Mouse (Mus musculus): ENCODE data around the gene Ppp1r12a. TPM values are rescaled to one million over a fixed set of nuclear protein-coding genes. Genes with fewer than 3 reads are reported as not detected.
A peak's percentile ranks its signal among the peaks of the same experiment; 100 is the strongest.

Ppp1r12a gene
- total and polyA plus RNA-seq, 2 experiments from 2014 or later, result 52.0 to 52.3 TPM

DNA sequence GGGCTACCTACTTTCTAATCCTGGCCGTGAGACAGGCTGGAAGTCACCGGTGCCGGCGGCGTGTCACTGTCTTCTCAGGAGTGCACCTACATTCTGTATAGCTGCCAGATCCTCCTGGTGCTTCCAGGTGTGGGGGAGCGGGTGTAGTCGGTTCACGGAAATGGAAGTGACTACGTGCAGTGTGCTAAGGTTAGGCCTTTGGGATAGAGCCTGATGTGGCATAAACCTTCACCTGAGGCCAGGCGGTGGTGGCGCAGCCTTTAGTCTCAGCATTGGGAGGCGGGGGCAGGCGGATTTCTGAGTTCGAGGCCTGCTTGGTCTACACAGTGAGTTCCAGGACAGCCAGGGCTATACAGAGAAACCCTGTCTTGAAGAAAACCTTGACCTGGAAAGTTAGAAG lies 3.0 kb upstream of the Ppp1r12a start:
- H3K27me3 ChIP-seq (ENCODE audit: insufficient read depth, low read length), result no peaks in the 10 kb centered on the region
- H3K27ac ChIP-seq, result no peak overlapping the region
- H3K4me3 ChIP-seq (ENCODE audit: low read length), result no peak overlapping the region
- H3K9ac ChIP-seq (replicated peaks; ENCODE audit: low read length), result no peak overlapping the region
- WGBS, result 93% methylated on average over 14 of the region's 14 CpGs
- no peak overlapping the region for H3K4me2 ChIP-seq (ENCODE audit: low read depth, low read length)
- H3K9me3 ChIP-seq (ENCODE audit: low read length), result no peaks in the 10 kb centered on the region
- ATAC-seq (no peak), DNase-seq (ENCODE audit: low spot score) (no peak)
- H3K4me1 ChIP-seq (ENCODE audit: insufficient read depth, low read length), result no peaks in the 10 kb centered on the region; the same call in 1 of the 2 replicates
- no peak for TF ChIP-seq CTCF (IDR thresholded peaks at IDR 0.05; ENCODE audit: low read depth)
- no peaks in the 10 kb centered on the region for H3K36me3 ChIP-seq (ENCODE audit: insufficient read depth, low read length)

DNA sequence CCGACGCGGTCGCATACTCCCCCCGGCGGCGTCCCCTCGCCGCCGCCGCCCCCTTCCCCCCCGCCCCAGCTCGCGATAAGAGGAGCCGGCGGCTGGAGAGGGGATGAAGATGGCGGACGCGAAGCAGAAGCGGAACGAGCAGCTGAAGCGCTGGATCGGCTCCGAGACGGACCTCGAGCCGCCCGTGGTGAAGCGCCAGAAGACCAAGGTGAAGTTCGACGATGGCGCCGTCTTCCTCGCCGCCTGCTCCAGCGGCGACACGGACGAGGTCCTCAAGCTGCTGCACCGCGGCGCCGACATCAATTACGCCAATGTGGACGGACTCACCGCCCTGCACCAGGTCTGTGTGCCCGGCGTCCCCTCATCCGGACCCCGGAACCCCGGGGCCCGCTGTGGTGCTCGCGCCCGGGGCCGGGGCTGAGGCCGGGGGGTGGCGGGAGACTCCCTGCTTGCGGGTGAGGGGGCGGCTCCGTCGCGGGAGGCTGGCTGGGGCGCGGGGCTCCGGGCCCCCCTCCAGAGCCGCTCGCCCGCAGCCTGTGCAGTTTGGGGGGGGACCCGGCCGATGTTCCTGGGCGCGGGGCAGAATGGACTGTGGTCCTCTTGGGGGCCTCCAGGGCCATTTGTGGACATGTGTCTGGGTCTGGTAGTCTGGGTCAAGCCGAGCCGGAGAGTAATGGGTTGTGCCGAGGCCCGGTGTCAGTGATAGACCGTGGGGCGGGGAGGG lies 466 bp downstream of the Ppp1r12a start:
- Histone ChIP-seq H3K27me3 (ENCODE audit: insufficient read depth, low read length) (no peaks in the 10 kb centered on the region), H3K9ac (replicated peaks; ENCODE audit: low read length) (peak overlapping the region; percentile 99), H3K27ac (peak overlapping the region; percentile 99), H3K4me3 (ENCODE audit: low read length) (peak overlapping the region; percentile 86), H3K36me3 (ENCODE audit: insufficient read depth, low read length) (no peaks in the 10 kb centered on the region), H3K9me3 (ENCODE audit: low read length) (no peaks in the 10 kb centered on the region), H3K4me2 (ENCODE audit: low read depth, low read length) (peak overlapping the region; percentile 64), H3K4me1 (ENCODE audit: insufficient read depth, low read length) (no peaks in the 10 kb centered on the region; the same call in none of the 2 replicates)
- no peak for TF ChIP-seq CTCF (IDR thresholded peaks at IDR 0.05; ENCODE audit: low read depth)
- ATAC-seq (peak; percentile 66), DNase-seq (ENCODE audit: low spot score) (peak; percentile 32)
- WGBS, result 2% methylated on average over 60 of the region's 79 CpGs

DNA sequence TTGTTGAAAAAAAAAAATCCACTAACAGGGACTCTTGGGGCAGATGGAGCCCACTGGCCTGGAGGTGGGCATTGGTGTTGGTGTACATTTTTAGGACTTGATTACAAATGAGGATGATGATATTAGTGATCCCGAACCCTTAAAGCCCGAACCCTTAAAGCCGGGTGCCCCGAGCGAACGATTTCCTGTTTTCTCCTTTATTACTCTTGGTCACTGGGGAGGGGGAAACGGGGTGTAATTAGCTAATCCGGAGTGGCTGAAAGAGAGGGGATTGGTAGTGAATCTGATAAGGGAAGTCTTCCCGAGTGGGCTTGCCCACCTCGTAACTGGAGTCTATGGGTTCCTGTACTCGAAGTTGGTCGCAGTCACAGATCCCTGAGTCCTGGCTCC lies 1.0 kb downstream of the Ppp1r12a start:
- H3K4me3 ChIP-seq (ENCODE audit: low read length), result peak overlapping the region; percentile 86
- H3K4me1 ChIP-seq (ENCODE audit: insufficient read depth, low read length), result no peaks in the 10 kb centered on the region; the same call in none of the 2 replicates
- peak overlapping the region; percentile 99 for H3K27ac ChIP-seq
- ATAC-seq (no peak), DNase-seq (ENCODE audit: low spot score) (peak; percentile 37)
- no peaks in the 10 kb centered on the region for H3K36me3 ChIP-seq (ENCODE audit: insufficient read depth, low read length)
- under 1% methylated on average over 12 of the region's 12 CpGs for WGBS
- peak overlapping the region; percentile 99 for H3K9ac ChIP-seq (replicated peaks; ENCODE audit: low read length)
- no peak for TF ChIP-seq CTCF (IDR thresholded peaks at IDR 0.05; ENCODE audit: low read depth)
- no peaks in the 10 kb centered on the region for H3K27me3 ChIP-seq (ENCODE audit: insufficient read depth, low read length)
- H3K9me3 ChIP-seq (ENCODE audit: low read length), result no peaks in the 10 kb centered on the region
- H3K4me2 ChIP-seq (ENCODE audit: low read depth, low read length), result peak overlapping the region; percentile 64

DNA sequence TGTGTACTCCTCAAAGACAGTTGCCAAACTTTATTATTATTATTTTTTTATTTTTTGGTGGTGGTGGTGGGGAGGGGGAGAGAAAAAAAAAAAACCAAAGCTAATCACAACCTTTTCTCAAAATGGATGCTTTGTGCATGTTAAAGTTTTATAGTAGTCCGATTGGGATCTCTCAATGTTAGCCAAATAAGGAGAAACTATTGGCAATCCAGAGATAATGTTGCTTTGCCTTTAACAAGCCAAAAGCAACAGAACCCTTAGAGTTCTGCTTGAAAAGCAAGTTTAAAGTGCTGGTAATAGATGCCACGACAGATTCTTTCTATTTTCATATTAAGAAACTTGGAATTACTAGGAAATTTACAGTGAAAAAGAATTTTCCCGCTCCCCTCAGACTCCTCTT lies 1.5 kb downstream of the Ppp1r12a start:
- Histone ChIP-seq H3K27me3 (ENCODE audit: insufficient read depth, low read length) (no peaks in the 10 kb centered on the region), H3K4me2 (ENCODE audit: low read depth, low read length) (peak overlapping the region; percentile 64), H3K9ac (replicated peaks; ENCODE audit: low read length) (peak overlapping the region; percentile 99), H3K9me3 (ENCODE audit: low read length) (no peaks in the 10 kb centered on the region), H3K27ac (no peak overlapping the region), H3K36me3 (ENCODE audit: insufficient read depth, low read length) (no peaks in the 10 kb centered on the region), H3K4me3 (ENCODE audit: low read length) (peak overlapping the region; percentile 86), H3K4me1 (ENCODE audit: insufficient read depth, low read length) (no peaks in the 10 kb centered on the region; the same call in none of the 2 replicates)
- no peak for TF ChIP-seq CTCF (IDR thresholded peaks at IDR 0.05; ENCODE audit: low read depth)
- no peak for DNase-seq (ENCODE audit: low spot score)
- WGBS, result 15% methylated on average over 3 of the region's 3 CpGs
- no peak for ATAC-seq

DNA sequence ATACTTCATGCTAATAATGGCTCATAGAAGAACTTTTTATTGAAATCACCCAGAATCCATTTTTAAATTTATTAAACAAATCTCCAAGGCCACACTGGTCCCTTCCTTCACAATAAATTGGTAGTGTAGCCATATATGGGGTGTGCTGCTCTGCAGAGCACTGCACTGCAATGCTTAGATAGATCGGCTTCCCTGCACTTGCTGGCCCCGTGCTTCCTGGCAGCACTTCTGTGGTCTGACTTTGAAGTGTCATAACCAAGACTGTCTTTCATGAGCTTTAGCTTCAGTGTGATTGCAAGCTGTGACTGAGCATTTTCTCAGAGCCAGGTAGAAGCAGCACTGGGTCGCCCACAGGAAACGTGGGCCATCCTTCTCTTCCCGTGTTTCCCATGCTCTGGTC lies 5.8 kb downstream of the Ppp1r12a start:
- ATAC-seq (no peak), DNase-seq (ENCODE audit: low spot score) (no peak)
- Histone ChIP-seq H3K4me1 (ENCODE audit: insufficient read depth, low read length) (no peaks in the 10 kb centered on the region; the same call in 1 of the 2 replicates), H3K9me3 (ENCODE audit: low read length) (no peaks in the 10 kb centered on the region), H3K27ac (0 out of 2 replicates have a peak overlapping the region, but pooled peaks have one; percentile 5), H3K27me3 (ENCODE audit: insufficient read depth, low read length) (no peaks in the 10 kb centered on the region), H3K4me3 (ENCODE audit: low read length) (no peak overlapping the region), H3K9ac (replicated peaks; ENCODE audit: low read length) (no peak overlapping the region), H3K36me3 (ENCODE audit: insufficient read depth, low read length) (no peaks in the 10 kb centered on the region), H3K4me2 (ENCODE audit: low read depth, low read length) (no peak overlapping the region)
- WGBS, result 78% methylated on average over 5 of the region's 5 CpGs
- no peak for TF ChIP-seq CTCF (IDR thresholded peaks at IDR 0.05; ENCODE audit: low read depth)

DNA sequence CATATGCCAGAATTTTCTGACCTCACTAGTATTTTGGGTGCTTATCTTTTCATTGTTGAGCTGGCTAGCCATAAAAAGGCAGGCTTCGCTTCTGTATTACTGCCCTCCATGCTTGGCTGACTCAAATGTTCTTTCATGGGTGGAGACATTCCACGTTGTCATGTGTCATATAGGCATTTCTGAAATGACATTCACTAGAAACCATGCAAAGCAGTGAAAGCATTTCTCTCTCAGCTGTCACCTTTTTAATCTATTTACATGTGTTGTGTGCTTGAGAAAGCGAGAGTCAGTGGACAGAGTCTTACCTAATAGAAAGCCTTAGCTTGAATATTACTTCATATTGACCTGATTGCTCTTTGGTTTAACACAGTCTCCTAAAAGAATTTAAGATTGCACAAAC lies 8.8 kb downstream of the Ppp1r12a start:
- Histone ChIP-seq H3K36me3 (ENCODE audit: insufficient read depth, low read length) (no peaks in the 10 kb centered on the region), H3K4me3 (ENCODE audit: low read length) (no peak overlapping the region), H3K4me1 (ENCODE audit: insufficient read depth, low read length) (no peaks in the 10 kb centered on the region), H3K27me3 (ENCODE audit: insufficient read depth, low read length) (no peaks in the 10 kb centered on the region), H3K9ac (replicated peaks; ENCODE audit: low read length) (no peak overlapping the region), H3K27ac (no peak overlapping the region), H3K9me3 (ENCODE audit: low read length) (no peaks in the 10 kb centered on the region), H3K4me2 (ENCODE audit: low read depth, low read length) (no peak overlapping the region)
- DNase-seq (ENCODE audit: low spot score) (no peak), ATAC-seq (no peak)
- WGBS, result 65% methylated on average over 3 of the region's 3 CpGs
- TF ChIP-seq CTCF (IDR thresholded peaks at IDR 0.05; ENCODE audit: low read depth), result no peak

DNA sequence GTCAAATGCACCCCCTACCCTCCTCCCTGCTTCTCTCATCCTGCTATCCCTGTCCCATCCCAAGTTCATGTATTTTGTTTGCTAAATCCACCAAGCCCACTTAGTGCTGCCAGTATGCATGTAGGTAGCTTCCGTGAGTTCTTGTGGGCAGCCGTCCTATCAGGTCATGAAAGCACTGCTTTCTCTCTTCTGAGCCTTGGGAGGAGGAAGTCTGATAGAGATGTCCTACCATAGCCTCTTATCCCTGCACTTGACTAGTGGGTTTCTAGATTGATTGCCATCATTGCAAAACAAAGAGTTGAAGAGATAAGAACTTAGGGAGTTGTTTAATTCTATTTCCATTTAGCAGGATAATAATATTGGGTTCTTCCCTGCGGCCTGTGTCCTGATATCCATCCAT lies 9.6 kb downstream of the Ppp1r12a start:
- Histone ChIP-seq H3K27ac (no peak overlapping the region), H3K9ac (replicated peaks; ENCODE audit: low read length) (no peak overlapping the region), H3K4me2 (ENCODE audit: low read depth, low read length) (no peak overlapping the region), H3K9me3 (ENCODE audit: low read length) (no peaks in the 10 kb centered on the region), H3K36me3 (ENCODE audit: insufficient read depth, low read length) (no peaks in the 10 kb centered on the region), H3K4me1 (ENCODE audit: insufficient read depth, low read length) (no peaks in the 10 kb centered on the region), H3K27me3 (ENCODE audit: insufficient read depth, low read length) (no peaks in the 10 kb centered on the region), H3K4me3 (ENCODE audit: low read length) (no peak overlapping the region)
- no peak for TF ChIP-seq CTCF (IDR thresholded peaks at IDR 0.05; ENCODE audit: low read depth)
- no peak for ATAC-seq
- DNase-seq (ENCODE audit: low spot score), result no peak
- 85% methylated on average over 3 of the region's 3 CpGs for WGBS

All from hindbrain, postnatal 0 days (tissue).